Mouse (Mus musculus): ENCODE measurements around the gene Rhoh. TPM values are rescaled to one million over a fixed set of nuclear protein-coding genes. Genes with fewer than 3 reads are reported as not detected.

Rhoh gene
- polyA plus RNA-seq, 1 experiment from 2014 or later = 0.30 TPM

- no peak overlapping the region for H3K4me2 ChIP-seq (ENCODE audit: low read length)
- no peaks in the 10 kb centered on the region for H3K27me3 ChIP-seq (replicated peaks; ENCODE audit: control insufficient read depth, insufficient read depth, low read length)
- no peak overlapping the region for H3K27ac ChIP-seq (ENCODE audit: low read length)
- no peak overlapping the region for H3K9ac ChIP-seq (replicated peaks; ENCODE audit: low read depth, low read length)
- no peaks in the 10 kb centered on the region for H3K4me1 ChIP-seq (replicated peaks; ENCODE audit: control insufficient read depth, insufficient read depth, low read length)
- no peak overlapping the region for H3K4me3 ChIP-seq (replicated peaks; ENCODE audit: low read length)
- WGBS = 85% methylated on average over 12 of the region's 12 CpGs
- no peaks in the 10 kb centered on the region for H3K9me3 ChIP-seq (ENCODE audit: control insufficient read depth, low read length)
- H3K36me3 ChIP-seq (ENCODE audit: control insufficient read depth, insufficient read depth) = no peaks in the 10 kb centered on the region
- no peak for ATAC-seq
These were observed 3.1 kb upstream of the Rhoh start for GRCm38 (mm10) chr5:65857935-65858334.

GRCm38 (mm10) chr5:65858355-65858754 is 2.7 kb upstream of the Rhoh start:
- Histone ChIP-seq H3K9ac (replicated peaks; ENCODE audit: low read depth, low read length) (no peak overlapping the region), H3K27ac (ENCODE audit: low read length) (no peak overlapping the region), H3K4me3 (replicated peaks; ENCODE audit: low read length) (no peak overlapping the region), H3K4me2 (ENCODE audit: low read length) (no peak overlapping the region), H3K36me3 (ENCODE audit: control insufficient read depth, insufficient read depth) (no peaks in the 10 kb centered on the region), H3K27me3 (replicated peaks; ENCODE audit: control insufficient read depth, insufficient read depth, low read length) (no peaks in the 10 kb centered on the region), H3K4me1 (replicated peaks; ENCODE audit: control insufficient read depth, insufficient read depth, low read length) (no peaks in the 10 kb centered on the region), H3K9me3 (ENCODE audit: control insufficient read depth, low read length) (no peaks in the 10 kb centered on the region)
- WGBS = 89% methylated on average over 4 of the region's 6 CpGs
- no peak for ATAC-seq

DNA sequence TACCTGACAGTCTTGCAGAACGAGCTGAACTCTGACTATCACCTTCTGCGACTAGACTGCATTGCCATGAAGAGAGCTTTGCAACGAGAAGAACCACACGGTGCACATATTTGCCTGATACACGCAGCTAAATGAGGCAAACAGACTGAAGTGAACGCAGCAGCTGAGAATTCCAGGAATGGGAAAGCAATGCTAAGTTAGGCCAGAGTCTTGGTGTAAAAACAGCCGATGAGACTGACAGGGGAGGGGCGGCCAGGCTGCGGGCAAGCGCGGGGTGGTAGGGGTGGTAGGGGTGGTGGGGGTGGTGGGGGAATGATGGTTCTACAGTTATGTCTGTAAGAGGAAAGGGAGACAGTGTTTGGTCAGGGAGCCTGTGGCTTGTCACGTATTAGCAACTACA is 2.1 kb upstream of the Rhoh start:
- Histone ChIP-seq H3K36me3 (ENCODE audit: control insufficient read depth, insufficient read depth) (no peaks in the 10 kb centered on the region), H3K27me3 (replicated peaks; ENCODE audit: control insufficient read depth, insufficient read depth, low read length) (no peaks in the 10 kb centered on the region), H3K4me3 (replicated peaks; ENCODE audit: low read length) (no peak overlapping the region), H3K9ac (replicated peaks; ENCODE audit: low read depth, low read length) (no peak overlapping the region), H3K9me3 (ENCODE audit: control insufficient read depth, low read length) (no peaks in the 10 kb centered on the region), H3K4me1 (replicated peaks; ENCODE audit: control insufficient read depth, insufficient read depth, low read length) (no peaks in the 10 kb centered on the region), H3K4me2 (ENCODE audit: low read length) (no peak overlapping the region), H3K27ac (ENCODE audit: low read length) (no peak overlapping the region)
- no peak for ATAC-seq
- 71% methylated on average over 12 of the region's 12 CpGs for WGBS

- H3K27ac ChIP-seq (ENCODE audit: low read length) = no peak overlapping the region
- H3K9ac ChIP-seq (replicated peaks; ENCODE audit: low read depth, low read length) = no peak overlapping the region
- H3K4me2 ChIP-seq (ENCODE audit: low read length) = no peak overlapping the region
- H3K9me3 ChIP-seq (ENCODE audit: control insufficient read depth, low read length) = no peaks in the 10 kb centered on the region
- no peaks in the 10 kb centered on the region for H3K36me3 ChIP-seq (ENCODE audit: control insufficient read depth, insufficient read depth)
- H3K4me1 ChIP-seq (replicated peaks; ENCODE audit: control insufficient read depth, insufficient read depth, low read length) = no peaks in the 10 kb centered on the region
- no peaks in the 10 kb centered on the region for H3K27me3 ChIP-seq (replicated peaks; ENCODE audit: control insufficient read depth, insufficient read depth, low read length)
- WGBS = 38% methylated on average over 6 of the region's 6 CpGs
- ATAC-seq = no peak
- no peak overlapping the region for H3K4me3 ChIP-seq (replicated peaks; ENCODE audit: low read length)
These were observed 1.6 kb upstream of the Rhoh start for GRCm38 (mm10) chr5:65859396-65859795.

- Histone ChIP-seq H3K9ac (replicated peaks; ENCODE audit: low read depth, low read length) (no peak overlapping the region), H3K4me3 (replicated peaks; ENCODE audit: low read length) (no peak overlapping the region), H3K27me3 (replicated peaks; ENCODE audit: control insufficient read depth, insufficient read depth, low read length) (no peaks in the 10 kb centered on the region), H3K4me1 (replicated peaks; ENCODE audit: control insufficient read depth, insufficient read depth, low read length) (no peaks in the 10 kb centered on the region), H3K27ac (ENCODE audit: low read length) (no peak overlapping the region), H3K4me2 (ENCODE audit: low read length) (no peak overlapping the region), H3K9me3 (ENCODE audit: control insufficient read depth, low read length) (no peaks in the 10 kb centered on the region), H3K36me3 (ENCODE audit: control insufficient read depth, insufficient read depth) (no peaks in the 10 kb centered on the region)
- WGBS = 69% methylated on average over 12 of the region's 12 CpGs
- ATAC-seq = no peak
These were observed 572 bp upstream of the Rhoh start for GRCm38 (mm10) chr5:65860281-65861000.

DNA sequence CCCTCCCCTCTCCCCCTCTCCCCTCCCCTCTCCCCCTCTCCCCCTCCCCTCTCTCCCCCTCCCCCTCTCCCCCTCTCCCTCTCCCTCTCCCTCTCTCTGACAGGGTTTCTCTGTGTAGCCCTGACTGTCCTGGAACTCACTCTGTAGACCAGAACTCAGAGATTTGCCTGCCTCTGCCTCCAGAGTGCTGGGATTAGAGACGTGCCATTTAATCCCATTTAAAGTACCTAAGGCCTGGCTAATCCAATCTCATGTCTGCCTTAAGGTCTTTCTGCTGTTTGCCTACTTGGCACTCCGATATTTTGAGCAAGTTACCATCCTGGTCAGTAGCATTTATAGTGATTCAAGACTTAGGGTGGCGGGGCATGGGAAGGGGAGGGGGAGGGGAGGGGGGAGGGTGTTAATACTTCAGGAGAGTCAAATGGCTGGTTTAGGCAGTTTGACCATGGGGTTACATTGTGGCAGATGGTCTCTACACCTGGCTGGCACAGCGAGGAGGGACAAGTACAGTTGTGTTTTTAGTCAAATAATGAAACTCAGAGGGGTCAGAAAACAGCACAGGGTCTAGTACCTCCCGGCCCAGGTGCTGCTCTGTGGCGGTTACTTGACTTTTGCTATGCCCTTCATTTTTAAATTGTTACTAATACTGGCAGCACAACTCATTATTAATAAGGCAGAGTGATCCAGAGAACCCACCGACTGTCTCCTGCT is 1.4 kb downstream of the Rhoh start:
- no peaks in the 10 kb centered on the region for H3K4me1 ChIP-seq (replicated peaks; ENCODE audit: control insufficient read depth, insufficient read depth, low read length)
- H3K9ac ChIP-seq (replicated peaks; ENCODE audit: low read depth, low read length) = no peak overlapping the region
- no peak overlapping the region for H3K4me2 ChIP-seq (ENCODE audit: low read length)
- no peaks in the 10 kb centered on the region for H3K9me3 ChIP-seq (ENCODE audit: control insufficient read depth, low read length)
- ATAC-seq = no peak
- H3K27me3 ChIP-seq (replicated peaks; ENCODE audit: control insufficient read depth, insufficient read depth, low read length) = no peaks in the 10 kb centered on the region
- H3K4me3 ChIP-seq (replicated peaks; ENCODE audit: low read length) = no peak overlapping the region
- no peaks in the 10 kb centered on the region for H3K36me3 ChIP-seq (ENCODE audit: control insufficient read depth, insufficient read depth)
- H3K27ac ChIP-seq (ENCODE audit: low read length) = no peak overlapping the region
- 93% methylated on average over 7 of the region's 7 CpGs for whole genome bisulfite sequencing

DNA sequence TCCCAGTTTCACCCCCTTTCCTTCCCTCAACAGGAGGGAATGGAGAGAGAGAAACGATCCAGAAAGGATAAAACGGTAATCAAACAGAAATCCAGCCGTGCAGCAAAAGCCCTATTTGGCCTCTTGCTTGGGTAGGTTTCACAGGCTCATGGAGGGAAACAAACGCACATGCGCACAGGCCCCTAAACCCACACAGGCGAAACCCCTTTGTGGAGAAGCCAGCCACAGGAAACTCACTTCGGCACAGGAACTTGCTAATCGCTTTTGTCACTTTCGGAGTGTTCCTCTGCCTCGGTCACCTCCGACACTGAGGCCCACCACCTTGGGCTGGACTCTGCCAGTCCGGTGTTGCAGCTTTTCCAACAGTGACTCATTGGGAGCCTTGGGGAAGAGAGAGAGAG is 2.3 kb downstream of the Rhoh start:
- Histone ChIP-seq H3K4me1 (replicated peaks; ENCODE audit: control insufficient read depth, insufficient read depth, low read length) (no peaks in the 10 kb centered on the region), H3K9ac (replicated peaks; ENCODE audit: low read depth, low read length) (no peak overlapping the region), H3K4me3 (replicated peaks; ENCODE audit: low read length) (no peak overlapping the region), H3K4me2 (ENCODE audit: low read length) (no peak overlapping the region), H3K27me3 (replicated peaks; ENCODE audit: control insufficient read depth, insufficient read depth, low read length) (no peaks in the 10 kb centered on the region), H3K36me3 (ENCODE audit: control insufficient read depth, insufficient read depth) (no peaks in the 10 kb centered on the region), H3K27ac (ENCODE audit: low read length) (no peak overlapping the region), H3K9me3 (ENCODE audit: control insufficient read depth, low read length) (no peaks in the 10 kb centered on the region)
- 85% methylated on average over 12 of the region's 12 CpGs for WGBS
- no peak for ATAC-seq

GRCm38 (mm10) chr5:65864486-65864885 is 3.5 kb downstream of the Rhoh start:
- Histone ChIP-seq H3K36me3 (ENCODE audit: control insufficient read depth, insufficient read depth) (no peaks in the 10 kb centered on the region), H3K4me1 (replicated peaks; ENCODE audit: control insufficient read depth, insufficient read depth, low read length) (no peaks in the 10 kb centered on the region), H3K4me2 (ENCODE audit: low read length) (no peak overlapping the region), H3K4me3 (replicated peaks; ENCODE audit: low read length) (no peak overlapping the region), H3K9me3 (ENCODE audit: control insufficient read depth, low read length) (no peaks in the 10 kb centered on the region), H3K27me3 (replicated peaks; ENCODE audit: control insufficient read depth, insufficient read depth, low read length) (no peaks in the 10 kb centered on the region), H3K27ac (ENCODE audit: low read length) (no peak overlapping the region), H3K9ac (replicated peaks; ENCODE audit: low read depth, low read length) (no peak overlapping the region)
- ATAC-seq = no peak
- WGBS = 91% methylated on average over 7 of the region's 7 CpGs

DNA sequence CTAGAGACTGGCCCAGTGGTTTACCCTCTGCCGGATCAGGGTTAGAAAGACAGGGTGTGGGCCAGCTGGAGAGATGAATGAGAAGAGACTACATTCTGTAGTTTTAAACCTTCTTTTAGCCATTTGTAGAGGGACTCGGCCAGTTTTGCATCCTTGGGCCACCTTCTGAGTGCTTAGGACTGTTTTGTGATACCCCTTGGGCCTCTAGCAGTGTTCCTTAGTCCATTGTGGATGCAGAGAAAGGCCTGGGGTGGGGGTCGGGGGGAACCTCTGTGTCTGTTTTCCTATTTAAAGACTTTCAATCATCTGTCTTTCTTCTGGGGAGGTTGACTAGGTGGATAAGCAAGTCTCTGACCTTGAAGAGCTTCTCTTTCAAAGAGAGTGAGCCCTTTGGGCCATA is 3.9 kb downstream of the Rhoh start:
- Histone ChIP-seq H3K4me1 (replicated peaks; ENCODE audit: control insufficient read depth, insufficient read depth, low read length) (no peaks in the 10 kb centered on the region), H3K9me3 (ENCODE audit: control insufficient read depth, low read length) (no peaks in the 10 kb centered on the region), H3K27me3 (replicated peaks; ENCODE audit: control insufficient read depth, insufficient read depth, low read length) (no peaks in the 10 kb centered on the region), H3K4me3 (replicated peaks; ENCODE audit: low read length) (no peak overlapping the region), H3K9ac (replicated peaks; ENCODE audit: low read depth, low read length) (no peak overlapping the region), H3K27ac (ENCODE audit: low read length) (no peak overlapping the region), H3K4me2 (ENCODE audit: low read length) (no peak overlapping the region), H3K36me3 (ENCODE audit: control insufficient read depth, insufficient read depth) (no peaks in the 10 kb centered on the region)
- WGBS = 72% methylated on average over 3 of the region's 3 CpGs
- no peak for ATAC-seq
